In genomic region chr13:50590388-50590787, GRCm38 (mm10) we compare ENCODE assay signal across 42 mouse cellular contexts. TPM values are rescaled to one million over a fixed set of nuclear protein-coding genes. Genes with fewer than 3 reads are reported as not detected.
"Had no signal": no experiment of that assay in that cellular context is flagged by ENCODE, and none has a peak within 500 bp of the region (broad histone marks: within the 10 kb centered on the region; RNA-seq: fewer than 3 reads in every experiment).

No protein-coding gene starts in this region.

RNA-seq across cellular contexts. Expression of gene Gm904, which starts 52.6 kb away (rescaled TPM):
- total RNA-seq: heart, postnatal 10 days; heart, postnatal 14 days; heart, postnatal 25 days; heart, postnatal 36 days; heart, postnatal 4 days; hematopoietic stem cell, adult 5-6 weeks; hindbrain, postnatal 0 days; layer of hippocampus, adult 18-20 months; layer of hippocampus, adult 2 months; layer of hippocampus, adult 8-10 months; layer of hippocampus, postnatal 10 days; layer of hippocampus, postnatal 14 days; layer of hippocampus, postnatal 25 days; layer of hippocampus, postnatal 36 days; left cerebral cortex, adult 18-20 months; left cerebral cortex, adult 2 months had no signal
- polyA plus RNA-seq: heart, embryonic 10.5 days; heart, embryonic 11.5 days; heart, embryonic 12.5 days; heart, embryonic 13.5 days; heart, embryonic 14.5 days; heart, embryonic 15.5 days; heart, embryonic 16.5 days; heart, postnatal 0 days; hindbrain, embryonic 10.5 days; hindbrain, embryonic 11.5 days; hindbrain, embryonic 12.5 days; hindbrain, embryonic 13.5 days; hindbrain, embryonic 14.5 days; hindbrain, embryonic 15.5 days; hindbrain, embryonic 16.5 days; hindbrain, postnatal 0 days; inflammation-experienced regulatory T-cells, adult 6 months; intestine, embryonic 14.5 days; intestine, embryonic 15.5 days; intestine, embryonic 16.5 days; intestine, postnatal 0 days; kidney, adult 2 months; kidney, embryonic 14.5 days; kidney, embryonic 15.5 days; kidney, embryonic 16.5 days; kidney, postnatal 0 days; large intestine, adult 2 months had no signal
